Comparison of ENCODE assay signal across 8 mouse cellular contexts in genomic region chr9:47357756-47358399, GRCm38 (mm10).
DNase-seq lines count a peak whose midpoint lies in the region; ATAC-seq and TF ChIP-seq lines count a peak whose summit lies in the region.

No protein-coding gene starts in this region.

- no peaks in the 10 kb centered on the region for H3K27me3 ChIP-seq in Patski
- H3K27me3 ChIP-seq in forebrain, embryonic 12.5 days: peaks cover 58% of the 10 kb centered on the region

- no peak for TF ChIP-seq POLR2A in lung, adult 2 months (IDR thresholded peaks at IDR 0.05; ENCODE audit: borderline replicate concordance, extremely low read depth, low read depth, low read length)

- no peak overlapping the region for H3K9ac ChIP-seq in forebrain, embryonic 12.5 days

- 0 out of 2 replicates have a peak overlapping the region, but pooled peaks have one; percentile 10 for H3K4me2 ChIP-seq in forebrain, embryonic 12.5 days

- CTCF ChIA-PET in Patski (lab: Charles Lee): no interaction called here

- in situ Hi-C loops in Patski (cut with MboI; ENCODE audit: low pct_unique_long_range_greater_than_20kb): no loop called here

- no peak overlapping the region for H3K4me3 ChIP-seq in forebrain, embryonic 12.5 days (replicated peaks)
- no peak overlapping the region for H3K4me3 ChIP-seq in lung, adult 2 months (replicated peaks; ENCODE audit: extremely low read depth, low read depth, low read length)

- peak; percentile 47 to 58 for DNase-seq in frontal cortex, postnatal 10 days (ENCODE audit: low spot score in 2 of 2)
- DNase-seq in Patski (ENCODE audit: low read depth, low spot score): peak; percentile 94
- peak; percentile 82 for DNase-seq in heart, postnatal 4 days
- peak; percentile 26 for DNase-seq in lung, adult 2 months
- peak; percentile 36 for DNase-seq in right cerebral cortex, postnatal 25 days
- no peak for DNase-seq in thymus, postnatal 4 days

- H3K36me3 ChIP-seq in forebrain, embryonic 12.5 days (replicated peaks): no peaks in the 10 kb centered on the region

- no peak for TF ChIP-seq CTCF in Patski (IDR thresholded peaks at IDR 0.05)
- no peak for TF ChIP-seq CTCF in lung, adult 2 months (IDR thresholded peaks at IDR 0.05; ENCODE audit: insufficient read depth, low read length)

- no peak for ATAC-seq in frontal cortex, adult (ENCODE audit: low TSS enrichment)
- peak; percentile 77 for ATAC-seq in Patski
- peak; percentile 84; the same call in 1 of the 2 replicates for ATAC-seq in forebrain, embryonic 12.5 days (ENCODE audit: low FRiP score)

- H3K27ac ChIP-seq in forebrain, embryonic 12.5 days: peak overlapping the region; percentile 53

- POLR2A ChIA-PET in Patski (lab: Charles Lee): no interaction called here

- H3K9me3 ChIP-seq in forebrain, embryonic 12.5 days: no peaks in the 10 kb centered on the region

- H3K4me1 ChIP-seq in forebrain, embryonic 12.5 days: peaks cover 28% of the 10 kb centered on the region
- peaks cover 4% of the 10 kb centered on the region; the same call in 1 of the 2 replicates for H3K4me1 ChIP-seq in lung, adult 2 months (ENCODE audit: control insufficient read depth, insufficient read depth, low read length)

- 53% methylated on average over 17 of the region's 17 CpGs for WGBS in forebrain, embryonic 12.5 days
- WGBS in lung, adult 2 months: 43% methylated on average over 17 of the region's 17 CpGs
